Mouse (Mus musculus): ENCODE data around the gene Hap1. TPM values are rescaled to one million over a fixed set of nuclear protein-coding genes. Genes with fewer than 3 reads are reported as not detected.
"Not testable (repeated sequence)": the region's sequence is repeated elsewhere in the genome, so short reads cannot be mapped to it uniquely, and the experiment has no call there.

Hap1 gene
- total and polyA plus RNA-seq, 3 experiments = 1.3 to 1.5 (median 1.4) TPM

DNA sequence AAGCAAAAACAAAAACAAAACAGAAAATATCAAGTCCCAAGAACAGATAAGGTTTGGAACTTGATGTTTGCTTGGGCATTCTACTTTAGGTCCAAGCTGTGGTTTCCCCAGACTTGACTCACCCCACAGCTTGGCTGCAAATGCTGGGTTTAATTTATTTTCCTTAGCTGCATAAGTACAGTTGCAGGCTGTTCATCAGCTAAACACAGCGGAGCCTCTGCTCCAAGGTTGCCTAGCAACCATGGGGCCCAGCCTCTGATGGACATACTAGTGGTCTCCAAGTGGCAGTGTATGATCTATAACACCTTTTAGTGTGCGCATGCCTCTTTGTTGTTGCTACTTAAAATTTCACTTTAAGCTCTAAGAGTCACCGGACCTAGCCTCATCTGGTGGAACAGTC, 20.2 kb downstream of the Hap1 start:
- DNase-seq = no peak
- intact Hi-C loops (cut with DNase I) = no loop called here
- 67% methylated on average over 3 of the region's 3 CpGs for WGBS

DNA sequence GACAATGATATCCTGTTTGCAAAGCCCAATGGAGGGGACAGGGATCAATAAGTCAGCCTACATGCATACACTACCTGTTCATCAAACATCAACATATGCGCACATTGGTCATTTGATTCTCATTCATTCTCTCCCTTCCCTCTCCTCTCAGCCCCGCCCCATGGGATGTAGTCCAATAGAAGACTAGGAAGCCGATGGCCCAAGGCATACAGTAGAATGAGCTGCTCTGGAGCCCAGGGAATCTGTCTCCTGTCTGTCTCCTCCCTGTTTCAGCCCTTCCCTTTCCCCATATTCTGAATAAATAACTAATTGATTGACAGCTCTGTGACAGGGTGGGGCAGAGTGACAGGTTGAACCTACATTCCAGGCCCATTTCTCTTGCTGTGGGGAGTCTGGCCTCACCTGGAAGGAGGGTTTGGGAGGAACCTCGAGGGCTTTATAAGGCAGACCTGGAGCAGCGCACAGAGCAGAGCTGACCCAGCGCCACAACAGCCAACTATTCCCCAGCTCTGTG, 21.9 kb downstream of the Hap1 start, which contains the start of gene Gast:
Gast (plus strand) TSS at position 464 of the 514 bp plus-strand sequence.
- no peak for DNase-seq
- 70% methylated on average over 6 of the region's 6 CpGs for WGBS

More for the DNA sequence above, 20.2 kb downstream of the Hap1 start:
- Histone ChIP-seq H3K36me3 (ENCODE audit: control insufficient read depth, insufficient read depth, low read length) (no peaks in the 10 kb centered on the region), H3K79me2 (replicated peaks; ENCODE audit: control insufficient read depth, insufficient read depth, low read length) (no peaks in the 10 kb centered on the region), H3K9ac (ENCODE audit: low read depth, low read length) (no peak overlapping the region), H3K4me1 (ENCODE audit: control insufficient read depth, insufficient read depth, low read length) (no peaks in the 10 kb centered on the region), H3K4me3 (no peak overlapping the region), H3K27ac (no peak overlapping the region), H3K27me3 (ENCODE audit: control insufficient read depth, insufficient read depth, low read length) (no peaks in the 10 kb centered on the region)
- TF ChIP-seq EP300 (IDR thresholded peaks at IDR 0.05; ENCODE audit: insufficient read depth, low read depth, low read length) (no peak), CTCF (IDR thresholded peaks at IDR 0.05) (no peak), POLR2A (IDR thresholded peaks at IDR 0.05; ENCODE audit: insufficient read depth, low read depth, low read length) (no peak)

DNA sequence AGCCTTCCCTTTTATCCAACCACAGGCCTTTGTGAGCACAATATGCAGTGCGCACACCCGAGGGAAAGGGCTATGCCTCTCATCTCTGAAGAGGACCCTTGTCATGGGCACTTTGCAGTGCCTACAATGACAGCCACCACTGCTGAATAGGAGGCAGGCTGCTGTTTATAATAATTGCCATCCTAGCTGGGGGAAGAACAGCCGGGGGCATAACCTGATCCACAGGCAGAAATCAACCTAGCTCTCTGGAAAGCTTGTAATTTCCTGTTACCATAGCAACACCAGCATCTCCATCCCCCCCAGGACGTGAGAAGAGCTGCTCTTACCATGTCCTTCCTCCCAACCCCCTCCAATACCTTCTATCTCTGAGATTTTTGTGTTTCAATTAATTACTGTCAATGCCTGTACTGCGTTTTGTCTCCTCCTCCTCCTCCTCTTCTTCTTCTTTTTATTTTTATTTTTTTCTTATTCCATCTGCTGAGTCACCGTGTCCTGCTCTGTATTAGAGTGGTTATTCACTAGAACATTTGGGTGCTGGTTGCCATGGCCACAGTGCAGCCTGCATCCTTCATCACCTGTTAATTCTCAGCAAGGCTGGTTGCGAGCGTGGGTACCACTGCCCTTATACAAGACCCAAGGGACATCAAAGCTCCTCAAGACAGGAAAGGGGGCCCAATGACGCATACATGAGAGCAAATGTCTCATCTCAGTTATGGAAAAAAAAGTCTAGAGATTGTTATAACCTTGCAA, 23.0 kb downstream of the Hap1 start:
- WGBS = 63% methylated on average over 9 of the region's 9 CpGs
- Histone ChIP-seq H3K4me1 (ENCODE audit: control insufficient read depth, insufficient read depth, low read length) (no peaks in the 10 kb centered on the region), H3K79me2 (replicated peaks; ENCODE audit: control insufficient read depth, insufficient read depth, low read length) (no peaks in the 10 kb centered on the region), H3K4me3 (no peak overlapping the region), H3K9ac (ENCODE audit: low read depth, low read length) (no peak overlapping the region), H3K27me3 (ENCODE audit: control insufficient read depth, insufficient read depth, low read length) (no peaks in the 10 kb centered on the region), H3K27ac (no peak overlapping the region), H3K36me3 (ENCODE audit: control insufficient read depth, insufficient read depth, low read length) (no peaks in the 10 kb centered on the region)
- intact Hi-C loops (cut with DNase I) = no loop called here
- no peak for TF ChIP-seq CTCF (IDR thresholded peaks at IDR 0.05)
- TF ChIP-seq EP300 (IDR thresholded peaks at IDR 0.05; ENCODE audit: insufficient read depth, low read depth, low read length) = no peak
- no peak for TF ChIP-seq POLR2A (IDR thresholded peaks at IDR 0.05; ENCODE audit: insufficient read depth, low read depth, low read length)
- DNase-seq = no peak

More for the DNA sequence above, 21.9 kb downstream of the Hap1 start, which contains the start of gene Gast:
- H3K27me3 ChIP-seq (ENCODE audit: control insufficient read depth, insufficient read depth, low read length) = no peaks in the 10 kb centered on the region
- H3K9ac ChIP-seq (ENCODE audit: low read depth, low read length) = no peak within 1 kb of the TSS
- no peaks in the 10 kb centered on the region for H3K79me2 ChIP-seq (replicated peaks; ENCODE audit: control insufficient read depth, insufficient read depth, low read length)
- H3K4me3 ChIP-seq = no peak within 1 kb of the TSS
- intact Hi-C loops (cut with DNase I) = no loop called here
- no peak within 1 kb of the TSS for H3K27ac ChIP-seq
- H3K36me3 ChIP-seq (ENCODE audit: control insufficient read depth, insufficient read depth, low read length) = no peaks in the 10 kb centered on the region
- no peak for TF ChIP-seq POLR2A (IDR thresholded peaks at IDR 0.05; ENCODE audit: insufficient read depth, low read depth, low read length)
- TF ChIP-seq EP300 (IDR thresholded peaks at IDR 0.05; ENCODE audit: insufficient read depth, low read depth, low read length) = no peak
- no peak for TF ChIP-seq CTCF (IDR thresholded peaks at IDR 0.05)
- no peaks in the 10 kb centered on the region for H3K4me1 ChIP-seq (ENCODE audit: control insufficient read depth, insufficient read depth, low read length)

DNA sequence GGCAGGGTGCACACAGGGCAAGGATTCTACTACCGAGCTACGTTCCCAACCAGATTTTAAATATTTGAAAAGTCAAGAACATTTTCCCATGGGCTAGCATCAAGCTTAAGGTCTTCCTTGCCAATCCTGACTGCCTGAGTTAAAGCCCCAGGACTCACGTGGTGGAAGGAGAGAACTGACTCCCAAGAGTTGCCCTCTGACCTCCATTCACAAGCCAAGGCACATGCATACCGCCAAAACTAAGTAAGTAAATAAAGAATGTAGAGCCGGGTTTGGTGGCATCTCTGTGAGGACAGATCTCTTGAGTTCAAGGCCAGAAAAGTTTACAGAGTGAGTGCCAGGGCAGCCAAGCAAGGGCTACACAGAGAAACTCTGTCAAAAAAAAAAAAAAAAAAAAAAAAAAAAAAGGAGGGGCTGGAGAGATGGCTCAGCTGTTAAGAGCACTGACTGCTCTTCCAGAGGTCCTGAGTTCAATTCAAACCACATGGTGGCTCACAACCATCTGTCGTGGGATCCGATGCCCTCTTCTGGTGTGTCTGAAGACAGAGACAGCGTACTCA, 25.0 kb downstream of the Hap1 start:
- H3K4me1 ChIP-seq (ENCODE audit: control insufficient read depth, insufficient read depth, low read length); H3K4me3 ChIP-seq; H3K9ac ChIP-seq (ENCODE audit: low read depth, low read length); H3K27ac ChIP-seq; H3K27me3 ChIP-seq (ENCODE audit: control insufficient read depth, insufficient read depth, low read length); H3K36me3 ChIP-seq (ENCODE audit: control insufficient read depth, insufficient read depth, low read length); DNase-seq; H3K79me2 ChIP-seq (replicated peaks; ENCODE audit: control insufficient read depth, insufficient read depth, low read length); intact Hi-C loops (cut with DNase I): not testable (repeated sequence)
- WGBS = 63% methylated on average over 8 of the region's 8 CpGs

DNA sequence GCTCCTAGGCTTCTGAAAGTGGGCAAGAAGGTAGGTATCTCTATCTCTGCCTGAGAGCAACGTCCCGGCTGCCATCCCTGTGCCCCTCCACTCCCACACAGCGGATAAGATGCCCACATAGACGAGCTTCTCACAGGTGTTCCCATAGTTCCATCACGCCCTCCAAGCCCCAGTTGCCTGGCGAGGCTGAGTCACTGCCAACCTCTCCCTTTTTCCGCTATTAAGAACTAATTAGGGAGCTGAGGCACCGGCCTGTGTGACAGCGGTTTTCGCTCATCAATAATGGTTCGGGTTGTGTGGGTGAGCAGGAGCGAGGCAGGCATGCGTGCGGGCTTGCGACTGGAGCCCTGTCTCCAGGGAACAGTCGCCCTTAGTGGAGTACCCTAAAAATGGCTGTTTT, 25.7 kb downstream of the Hap1 start:
- Histone ChIP-seq H3K36me3 (ENCODE audit: control insufficient read depth, insufficient read depth, low read length) (no peaks in the 10 kb centered on the region), H3K79me2 (replicated peaks; ENCODE audit: control insufficient read depth, insufficient read depth, low read length) (no peaks in the 10 kb centered on the region), H3K27me3 (ENCODE audit: control insufficient read depth, insufficient read depth, low read length) (no peaks in the 10 kb centered on the region), H3K4me1 (ENCODE audit: control insufficient read depth, insufficient read depth, low read length) (no peaks in the 10 kb centered on the region), H3K27ac (no peak overlapping the region), H3K4me3 (no peak overlapping the region), H3K9ac (ENCODE audit: low read depth, low read length) (no peak overlapping the region)
- no peak for TF ChIP-seq EP300 (IDR thresholded peaks at IDR 0.05; ENCODE audit: insufficient read depth, low read depth, low read length)
- TF ChIP-seq CTCF (IDR thresholded peaks at IDR 0.05) = no peak
- no peak for TF ChIP-seq POLR2A (IDR thresholded peaks at IDR 0.05; ENCODE audit: insufficient read depth, low read depth, low read length)
- intact Hi-C loops (cut with DNase I) = no loop called here
- no peak for DNase-seq
- 74% methylated on average over 16 of the region's 16 CpGs for WGBS

DNA sequence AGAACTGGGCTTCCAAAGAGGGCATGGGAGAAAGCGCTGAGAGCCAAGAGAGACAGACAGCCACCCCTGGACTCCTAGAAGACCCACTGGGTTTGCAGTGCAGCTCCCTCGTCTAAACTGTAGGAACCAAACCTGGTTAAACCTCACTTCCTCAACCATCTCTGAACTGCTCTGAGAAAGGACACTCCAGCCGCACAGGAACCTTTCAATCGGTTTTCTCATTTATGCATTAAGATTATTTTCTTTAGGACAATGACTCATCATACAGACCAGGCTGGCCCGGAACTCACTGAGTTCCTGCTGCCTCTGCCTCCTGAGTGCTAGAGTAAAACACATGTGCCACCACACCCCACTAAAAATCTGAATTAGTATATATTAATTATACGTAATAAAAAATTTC, 28.2 kb downstream of the Hap1 start:
- intact Hi-C loops (cut with DNase I) = no loop called here
- WGBS = 56% methylated on average over 6 of the region's 6 CpGs

More for the DNA sequence above, 28.2 kb downstream of the Hap1 start:
- DNase-seq = no peak
- no peak overlapping the region for H3K4me3 ChIP-seq
- H3K27me3 ChIP-seq (ENCODE audit: control insufficient read depth, insufficient read depth, low read length) = no peaks in the 10 kb centered on the region
- H3K9ac ChIP-seq (ENCODE audit: low read depth, low read length) = no peak overlapping the region
- H3K36me3 ChIP-seq (ENCODE audit: control insufficient read depth, insufficient read depth, low read length) = no peaks in the 10 kb centered on the region
- no peak overlapping the region for H3K27ac ChIP-seq
- no peak for TF ChIP-seq EP300 (IDR thresholded peaks at IDR 0.05; ENCODE audit: insufficient read depth, low read depth, low read length)
- no peak for TF ChIP-seq CTCF (IDR thresholded peaks at IDR 0.05)
- no peak for TF ChIP-seq POLR2A (IDR thresholded peaks at IDR 0.05; ENCODE audit: insufficient read depth, low read depth, low read length)
- H3K4me1 ChIP-seq (ENCODE audit: control insufficient read depth, insufficient read depth, low read length) = no peaks in the 10 kb centered on the region
- H3K79me2 ChIP-seq (replicated peaks; ENCODE audit: control insufficient read depth, insufficient read depth, low read length) = no peaks in the 10 kb centered on the region
